Comparison of ENCODE assay signal across 20 mouse cellular contexts in the genomic region with DNA sequence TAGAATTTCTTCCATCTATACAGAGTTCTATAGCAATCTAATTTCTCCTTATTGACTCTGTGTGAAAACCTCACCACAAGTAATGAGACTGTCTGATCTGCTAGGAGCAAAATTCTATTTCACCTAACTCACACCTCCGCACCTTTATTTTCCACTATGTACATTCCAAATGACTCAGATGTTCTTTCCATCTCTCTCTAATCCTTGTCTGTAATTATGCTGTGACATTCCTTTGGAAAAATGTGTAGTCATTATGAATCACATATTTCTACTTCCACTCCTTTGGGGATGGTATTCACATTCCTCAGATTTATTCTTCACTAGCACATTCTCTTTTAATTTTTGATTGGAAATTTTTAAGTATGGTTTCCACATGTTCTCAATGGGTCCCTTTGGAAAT.
"Had no signal": no experiment of that assay in that cellular context is flagged by ENCODE, and none has a peak within 500 bp of the region (broad histone marks: within the 10 kb centered on the region; RNA-seq: fewer than 3 reads in every experiment).

No protein-coding gene starts in this region.

- H3K4me3 ChIP-seq: lung, embryonic 15.5 days; megakaryocyte, embryonic 14.5 days; midbrain, embryonic 13.5 days; midbrain, embryonic 15.5 days; myocyte; neural tube, embryonic 13.5 days; neural tube, embryonic 15.5 days had no signal

- H3K27ac ChIP-seq: lung, embryonic 15.5 days; macrophage; midbrain, embryonic 13.5 days; midbrain, embryonic 15.5 days; neural tube, embryonic 13.5 days; neural tube, embryonic 15.5 days had no signal

- H3K27me3 ChIP-seq: lung, embryonic 15.5 days; megakaryocyte, embryonic 14.5 days; midbrain, embryonic 13.5 days; midbrain, embryonic 15.5 days; neural tube, embryonic 13.5 days; neural tube, embryonic 15.5 days had no signal

- H3K4me1 ChIP-seq: lung, embryonic 15.5 days; megakaryocyte, embryonic 14.5 days; midbrain, embryonic 13.5 days; midbrain, embryonic 15.5 days; neural tube, embryonic 13.5 days; neural tube, embryonic 15.5 days had no signal

- H3K36me3 ChIP-seq: lung, embryonic 15.5 days; midbrain, embryonic 13.5 days; midbrain, embryonic 15.5 days; neural tube, embryonic 13.5 days; neural tube, embryonic 15.5 days had no signal

- DNase-seq: lung, adult 2 months; lung, postnatal 14 days; lung, postnatal 36 days; retina, postnatal 1 day; right cerebral cortex, adult 18-20 months; right cerebral cortex, postnatal 25 days; right cerebral cortex, postnatal 4 days; spleen, adult 18-20 months; thymus, adult 2 months; thymus, postnatal 25 days; thymus, postnatal 4 days had no signal

- ATAC-seq: lung, postnatal 0 days; midbrain, embryonic 13.5 days; midbrain, embryonic 15.5 days had no signal
